Mouse (Mus musculus) erythroblast, embryonic 14.5 days (primary cell): ENCODE results near the gene Adcy5.

ENCODE experiments used
- GATA1 ChIP-seq: IDR thresholded peaks from 2 replicates; pipeline ENCODE4 v1.6.1; 2012; ENCODE audit warnings: low read length, inconsistent platforms, mixed read lengths
- TAL1 ChIP-seq: IDR thresholded peaks from 3 replicates; pipeline ENCODE4 v1.6.1; 2012; ENCODE audit warnings: low read length, inconsistent platforms, mixed read lengths

DNA sequence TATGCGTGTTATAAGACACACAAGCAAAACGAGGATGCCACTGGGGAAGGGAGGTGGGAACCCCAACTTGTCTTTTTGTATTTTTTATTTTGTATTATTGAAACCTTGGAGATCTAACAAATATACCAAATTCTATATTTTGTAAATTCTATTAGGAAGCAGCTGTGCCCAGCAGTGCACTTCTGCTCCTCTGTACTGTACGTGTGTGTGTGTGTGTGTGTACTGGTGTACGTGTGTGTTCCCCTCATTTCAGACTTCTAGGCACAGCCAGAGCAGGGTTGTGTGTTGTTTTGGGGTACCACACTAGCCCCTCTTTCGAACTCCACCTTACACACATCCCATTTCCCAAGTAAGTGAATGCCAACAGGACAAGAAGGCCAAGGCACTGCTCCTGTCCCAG is 149.7 kb downstream of the Adcy5 start:
- TF ChIP-seq TAL1, result no peak
- TF ChIP-seq GATA1, result no peak
